Mouse (Mus musculus) cerebellum, postnatal 25 days (tissue): Measurements from ENCODE around the gene Dock4.

ENCODE experiments used
- DNase-seq, 2 experiments: peaks; one replicate each; pipeline ENCODE4 v3.0.0; 2021; ENCODE audit warnings: mixed read lengths in 2 of 2

Gene Dock4

GRCm38 (mm10) chr12:40888261-40888791 is 442.6 kb downstream of the Dock4 start:
- no peak for DNase-seq

GRCm38 (mm10) chr12:40888829-40889228 is 443.1 kb downstream of the Dock4 start:
- no peak for DNase-seq

DNA sequence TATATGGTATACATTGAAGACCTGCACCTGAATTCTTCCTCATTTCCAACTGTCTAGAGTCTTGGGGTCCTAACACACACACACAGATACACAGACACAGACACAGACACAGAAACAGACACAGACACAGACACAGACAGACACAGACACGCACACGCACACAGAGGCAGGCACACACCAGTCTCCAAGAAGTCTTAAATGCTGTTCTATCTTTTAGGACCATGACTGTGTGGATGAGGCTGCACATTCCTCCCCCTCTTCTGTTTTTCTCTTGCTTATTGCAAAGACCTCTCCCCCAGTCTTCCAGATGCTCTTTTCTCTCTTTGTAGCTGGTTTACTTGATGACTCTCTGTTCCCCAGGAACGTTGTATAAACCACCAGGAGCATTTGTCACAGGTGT is 443.8 kb downstream of the Dock4 start:
- no peak for DNase-seq

- DNase-seq, result no peak
Observed at GRCm38 (mm10) chr12:40891168-40891567, 445.4 kb downstream of the Dock4 start.

GRCm38 (mm10) chr12:40893741-40894140 is 448.0 kb downstream of the Dock4 start:
- no peak for DNase-seq

GRCm38 (mm10) chr12:40894695-40895094 is 448.9 kb downstream of the Dock4 start:
- DNase-seq, result no peak
